Mouse (Mus musculus): ENCODE data around the gene Gm17078. TPM values are rescaled to one million over a fixed set of nuclear protein-coding genes. Genes with fewer than 3 reads are reported as not detected.
"Not testable (repeated sequence)": the region's sequence is repeated elsewhere in the genome, so short reads cannot be mapped to it uniquely, and the experiment has no call there.

The Gm17078 gene
- polyA plus RNA-seq (2017; shearing (Covaris generic)), result not detected

GRCm38 (mm10) chr14:51611210-51611609 is at the start of gene Gm17078:
Gene Gm17078, minus strand, starts transcription at chr14:51611310.
- no peak for ATAC-seq

DNA sequence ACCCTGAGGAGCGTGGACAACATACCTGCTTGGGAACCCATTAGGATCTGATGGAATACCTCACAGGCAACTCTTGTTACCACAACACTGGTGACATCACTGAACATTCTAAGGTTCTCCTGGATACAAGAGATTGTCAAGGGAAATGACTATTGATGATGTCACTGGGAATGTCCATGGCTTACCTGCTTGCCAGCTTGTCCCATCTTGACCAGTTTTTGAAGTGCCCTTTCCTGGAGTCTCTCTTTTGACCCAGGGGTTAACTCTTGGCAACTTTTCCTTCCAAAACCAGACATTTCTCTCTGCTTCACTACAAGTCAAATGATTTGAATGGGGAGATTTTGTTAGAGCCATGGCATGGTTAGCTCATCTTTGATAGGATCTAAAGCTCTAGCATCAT is 24.5 kb upstream of the Gm17078 start, which contains the start of gene Gm4181:
Gm4181 (minus strand) TSS at position 101 of the 400 bp plus-strand sequence.
- not testable (repeated sequence) for ATAC-seq

- ATAC-seq, result not testable (repeated sequence)
These were observed 21.3 kb upstream of the Gm17078 start for GRCm38 (mm10) chr14:51632426-51632825.

DNA sequence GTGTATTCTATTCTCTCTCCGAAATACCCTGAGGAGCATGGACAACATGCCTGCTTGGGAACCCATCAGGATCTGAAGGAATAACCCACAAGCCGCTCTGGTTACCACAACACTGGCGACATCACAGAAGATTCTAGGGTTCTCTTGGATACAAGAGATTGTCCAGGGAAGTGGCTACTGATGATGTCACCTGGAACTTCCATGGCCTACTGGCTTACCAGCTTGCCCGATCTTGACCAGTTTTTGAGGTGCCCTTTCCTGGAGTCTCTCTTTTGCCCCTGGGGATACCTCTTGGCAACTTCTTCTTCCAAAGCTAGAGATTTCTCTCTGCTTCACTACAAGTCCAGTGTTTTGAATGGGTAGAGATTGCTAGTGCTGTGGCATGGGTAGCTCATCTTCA is 19.1 kb downstream of the Gm17078 start, which contains the start of gene Gm17174:
Gm17174 (minus strand) TSS at position 101 of the 400 bp plus-strand sequence.
- not testable (repeated sequence) for ATAC-seq

DNA sequence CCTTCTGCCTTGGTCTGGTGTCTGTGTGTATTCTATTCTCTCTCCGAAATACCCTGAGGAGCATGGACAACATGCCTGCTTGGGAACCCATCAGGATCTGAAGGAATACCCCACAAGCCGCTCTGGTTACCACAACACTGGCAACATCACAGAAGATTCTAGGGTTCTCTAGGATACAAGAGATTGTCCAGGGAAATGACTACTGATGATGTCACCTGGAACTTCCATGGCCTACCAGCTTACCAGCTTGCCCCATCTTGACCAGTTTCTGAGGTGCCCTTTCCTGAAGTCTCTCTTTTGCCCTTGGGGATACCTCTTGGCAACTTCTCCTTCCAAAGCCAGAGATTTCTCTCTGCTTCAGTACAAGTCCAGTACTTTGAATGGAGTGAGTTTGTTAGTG is 37.1 kb downstream of the Gm17078 start, which contains the start of gene Gm17175:
Gm17175 (minus strand) TSS at position 101 of the 400 bp plus-strand sequence.
- not testable (repeated sequence) for ATAC-seq

Other genes starting within 250 kb of the Gm17078 start
- gene Gm7247, start 249.6 kb downstream of the Gm17078 start, polyA plus RNA-seq (2017; shearing (Covaris generic)), result not detected
- gene Vmn2r88, start 200.5 kb downstream of the Gm17078 start, polyA plus RNA-seq (2017; shearing (Covaris generic)), result not detected
- gene Vmn2r89, start 159.5 kb downstream of the Gm17078 start, polyA plus RNA-seq (2017; shearing (Covaris generic)), result under 1 TPM in 1 of 3 experiments, not detected in 2; 0.11 TPM
- not detected for gene Gm5622, start 58.5 kb downstream of the Gm17078 start, polyA plus RNA-seq (2017; shearing (Covaris generic))
- not detected for gene Gm17175, start 37.2 kb downstream of the Gm17078 start, polyA plus RNA-seq (2017; shearing (Covaris generic))
- not detected for gene Gm17174, start 19.2 kb downstream of the Gm17078 start, polyA plus RNA-seq (2017; shearing (Covaris generic))
- not detected for gene Gm4181, start 24.4 kb upstream of the Gm17078 start, polyA plus RNA-seq (2017; shearing (Covaris generic))
- gene Gm17079, start 84.2 kb upstream of the Gm17078 start, polyA plus RNA-seq (2017; shearing (Covaris generic)), result not detected
- gene Gm5800, start 105.9 kb upstream of the Gm17078 start, polyA plus RNA-seq (2017; shearing (Covaris generic)), result not detected
- gene Ang4, start 162.3 kb upstream of the Gm17078 start, polyA plus RNA-seq (2017; shearing (Covaris generic)), result not detected
- gene AY358078, start 188.7 kb upstream of the Gm17078 start, polyA plus RNA-seq (2017; shearing (Covaris generic)), result not detected
- not detected for gene Ear6, start 242.4 kb upstream of the Gm17078 start, polyA plus RNA-seq (2017; shearing (Covaris generic))